Mouse (Mus musculus): Measurements from ENCODE around the gene Lrrfip2. TPM values are rescaled to one million over a fixed set of nuclear protein-coding genes. Genes with fewer than 3 reads are reported as not detected.

The Lrrfip2 gene
- total and polyA plus RNA-seq, 2 experiments from 2014 or later, result 38.9 to 41.7 TPM

- ATAC-seq, result no peak
- no peaks in the 10 kb centered on the region for H3K27me3 ChIP-seq (ENCODE audit: insufficient read depth, low read length)
- 91% methylated on average over 5 of the region's 5 CpGs for WGBS
- no peaks in the 10 kb centered on the region for H3K4me1 ChIP-seq (ENCODE audit: insufficient read depth)
- no peak overlapping the region for H3K4me2 ChIP-seq (ENCODE audit: low read depth)
- H3K9me3 ChIP-seq (ENCODE audit: low read length), result no peaks in the 10 kb centered on the region
- no peak for TF ChIP-seq CTCF (IDR thresholded peaks at IDR 0.05; ENCODE audit: low read depth)
- no peak overlapping the region for H3K9ac ChIP-seq
- no peak for DNase-seq
- no peaks in the 10 kb centered on the region for H3K36me3 ChIP-seq (ENCODE audit: insufficient read depth)
- H3K4me3 ChIP-seq (ENCODE audit: low read depth, low read length), result no peak overlapping the region
- no peak overlapping the region for H3K27ac ChIP-seq (ENCODE audit: low read depth, low read length)
Observed at GRCm38 (mm10) chr9:111178971-111179370, 61.6 kb downstream of the Lrrfip2 start.

- ATAC-seq, result no peak
- Histone ChIP-seq H3K9me3 (ENCODE audit: low read length) (no peaks in the 10 kb centered on the region), H3K4me1 (ENCODE audit: insufficient read depth) (no peaks in the 10 kb centered on the region), H3K9ac (no peak overlapping the region), H3K4me2 (ENCODE audit: low read depth) (no peak overlapping the region), H3K36me3 (ENCODE audit: insufficient read depth) (no peaks in the 10 kb centered on the region), H3K27ac (ENCODE audit: low read depth, low read length) (no peak overlapping the region), H3K4me3 (ENCODE audit: low read depth, low read length) (no peak overlapping the region), H3K27me3 (ENCODE audit: insufficient read depth, low read length) (no peaks in the 10 kb centered on the region)
- no peak for TF ChIP-seq CTCF (IDR thresholded peaks at IDR 0.05; ENCODE audit: low read depth)
- DNase-seq, result peak; percentile 24
- WGBS, result 39% methylated on average over 3 of the region's 3 CpGs
Observed at GRCm38 (mm10) chr9:111182176-111182575, 64.8 kb downstream of the Lrrfip2 start.

- TF ChIP-seq CTCF (IDR thresholded peaks at IDR 0.05; ENCODE audit: low read depth), result no peak
- H3K4me1 ChIP-seq (ENCODE audit: insufficient read depth), result no peaks in the 10 kb centered on the region
- H3K27me3 ChIP-seq (ENCODE audit: insufficient read depth, low read length), result no peaks in the 10 kb centered on the region
- ATAC-seq, result peak; percentile 82
- H3K27ac ChIP-seq (ENCODE audit: low read depth, low read length), result no peak overlapping the region
- 34% methylated on average over 4 of the region's 4 CpGs for WGBS
- H3K4me3 ChIP-seq (ENCODE audit: low read depth, low read length), result no peak overlapping the region
- no peak overlapping the region for H3K9ac ChIP-seq
- peak; percentile 10 for DNase-seq
- no peaks in the 10 kb centered on the region for H3K9me3 ChIP-seq (ENCODE audit: low read length)
- H3K4me2 ChIP-seq (ENCODE audit: low read depth), result no peak overlapping the region
- H3K36me3 ChIP-seq (ENCODE audit: insufficient read depth), result 0 out of 2 replicates have a peak, but pooled peaks cover 5% of the 10 kb centered on the region
Observed at GRCm38 (mm10) chr9:111184929-111185328, 67.5 kb downstream of the Lrrfip2 start.

- TF ChIP-seq CTCF (IDR thresholded peaks at IDR 0.05; ENCODE audit: low read depth), result no peak
- no peak overlapping the region for H3K27ac ChIP-seq (ENCODE audit: low read depth, low read length)
- ATAC-seq (no peak), DNase-seq (peak; percentile 9)
- no peaks in the 10 kb centered on the region for H3K9me3 ChIP-seq (ENCODE audit: low read length)
- no peak overlapping the region for H3K4me2 ChIP-seq (ENCODE audit: low read depth)
- H3K4me1 ChIP-seq (ENCODE audit: insufficient read depth), result no peaks in the 10 kb centered on the region
- 0 out of 2 replicates have a peak, but pooled peaks cover 11% of the 10 kb centered on the region for H3K36me3 ChIP-seq (ENCODE audit: insufficient read depth)
- 37% methylated on average over 6 of the region's 6 CpGs for WGBS
- no peak overlapping the region for H3K9ac ChIP-seq
- H3K4me3 ChIP-seq (ENCODE audit: low read depth, low read length), result no peak overlapping the region
- H3K27me3 ChIP-seq (ENCODE audit: insufficient read depth, low read length), result no peaks in the 10 kb centered on the region
Observed at GRCm38 (mm10) chr9:111186861-111187260, 69.5 kb downstream of the Lrrfip2 start.

- 92% methylated on average over 7 of the region's 7 CpGs for WGBS
- TF ChIP-seq CTCF (IDR thresholded peaks at IDR 0.05; ENCODE audit: low read depth), result no peak
- H3K36me3 ChIP-seq (ENCODE audit: insufficient read depth), result 0 out of 2 replicates have a peak, but pooled peaks cover 11% of the 10 kb centered on the region
Observed at GRCm38 (mm10) chr9:111188731-111189130, 71.3 kb downstream of the Lrrfip2 start.

GRCm38 (mm10) chr9:111193211-111193610 is 75.8 kb downstream of the Lrrfip2 start:
- Histone ChIP-seq H3K9ac (no peak overlapping the region), H3K9me3 (ENCODE audit: low read length) (no peaks in the 10 kb centered on the region), H3K4me2 (ENCODE audit: low read depth) (no peak overlapping the region), H3K4me1 (ENCODE audit: insufficient read depth) (no peaks in the 10 kb centered on the region), H3K4me3 (ENCODE audit: low read depth, low read length) (no peak overlapping the region), H3K27me3 (ENCODE audit: insufficient read depth, low read length) (no peaks in the 10 kb centered on the region), H3K36me3 (ENCODE audit: insufficient read depth) (0 out of 2 replicates have a peak, but pooled peaks cover 11% of the 10 kb centered on the region), H3K27ac (ENCODE audit: low read depth, low read length) (no peak overlapping the region)
- WGBS, result 95% methylated on average over 2 of the region's 2 CpGs
- no peak for DNase-seq
- TF ChIP-seq CTCF (IDR thresholded peaks at IDR 0.05; ENCODE audit: low read depth), result no peak
- no peak for ATAC-seq

More at GRCm38 (mm10) chr9:111188731-111189130, 71.3 kb downstream of the Lrrfip2 start:
- no peak overlapping the region for H3K27ac ChIP-seq (ENCODE audit: low read depth, low read length)
- no peaks in the 10 kb centered on the region for H3K9me3 ChIP-seq (ENCODE audit: low read length)
- no peak overlapping the region for H3K9ac ChIP-seq
- no peaks in the 10 kb centered on the region for H3K4me1 ChIP-seq (ENCODE audit: insufficient read depth)
- no peaks in the 10 kb centered on the region for H3K27me3 ChIP-seq (ENCODE audit: insufficient read depth, low read length)
- H3K4me3 ChIP-seq (ENCODE audit: low read depth, low read length), result no peak overlapping the region
- DNase-seq (no peak), ATAC-seq (no peak)
- no peak overlapping the region for H3K4me2 ChIP-seq (ENCODE audit: low read depth)

GRCm38 (mm10) chr9:111197116-111197515 is 79.7 kb downstream of the Lrrfip2 start:
- no peak for DNase-seq
- Histone ChIP-seq H3K9ac (no peak overlapping the region), H3K27ac (ENCODE audit: low read depth, low read length) (no peak overlapping the region), H3K36me3 (ENCODE audit: insufficient read depth) (peaks cover 10% of the 10 kb centered on the region), H3K4me3 (ENCODE audit: low read depth, low read length) (no peak overlapping the region), H3K27me3 (ENCODE audit: insufficient read depth, low read length) (no peaks in the 10 kb centered on the region), H3K4me1 (ENCODE audit: insufficient read depth) (no peaks in the 10 kb centered on the region), H3K9me3 (ENCODE audit: low read length) (no peaks in the 10 kb centered on the region), H3K4me2 (ENCODE audit: low read depth) (no peak overlapping the region)
- no peak for ATAC-seq
- no peak for TF ChIP-seq CTCF (IDR thresholded peaks at IDR 0.05; ENCODE audit: low read depth)
- 100% methylated on average over 3 of the region's 3 CpGs for WGBS

Data from forebrain, postnatal 0 days (tissue).